Mouse (Mus musculus) cortical plate, adult 2 months (tissue): Measurements from ENCODE around the gene Ank3.

Source experiments
- CTCF ChIP-seq: fragments of 200-500 bp; IDR thresholded peaks from 2 replicates; pipeline ENCODE4 v1.5.1; 2011; ENCODE audit warnings: mild to moderate bottlenecking, control low read depth, low read length; ENCODE audit not compliant: insufficient read depth; ENCODE audit errors: extremely low read depth
- POLR2A ChIP-seq: fragments of 200-500 bp; IDR thresholded peaks from 2 replicates; pipeline ENCODE4 v1.6.1; 2011; ENCODE audit warnings: mild to moderate bottlenecking, low read length, control low read depth; ENCODE audit not compliant: insufficient read depth; ENCODE audit errors: extremely low read depth

DNA sequence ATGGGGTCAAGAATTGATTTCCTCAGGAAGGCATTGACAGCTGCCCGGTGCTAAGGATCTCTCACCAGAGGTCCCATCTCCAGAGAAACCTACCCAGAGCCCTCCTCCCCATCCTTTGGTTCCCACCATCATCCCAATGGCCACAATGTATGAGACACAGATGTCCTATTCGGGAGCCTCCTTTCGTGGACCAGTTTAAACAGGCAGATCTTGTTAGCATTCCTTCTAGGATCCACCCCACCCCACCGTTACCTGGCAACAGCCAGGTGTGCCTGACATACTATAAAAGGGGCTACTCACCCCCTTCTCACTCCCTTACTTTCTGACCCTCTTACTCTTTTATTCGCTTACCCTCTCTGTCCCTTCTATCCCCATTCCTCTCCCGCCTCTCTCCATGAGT lies 176.9 kb downstream of the Ank3 start:
- TF ChIP-seq POLR2A, result no peak
- no peak for TF ChIP-seq CTCF
